Mouse (Mus musculus): ENCODE results near the gene Syne4. TPM values are rescaled to one million over a fixed set of nuclear protein-coding genes. Genes with fewer than 3 reads are reported as not detected.

Syne4 gene
- polyA plus RNA-seq (2012; fragmentation: generic; extraction: Trizol): 1.2 TPM

DNA sequence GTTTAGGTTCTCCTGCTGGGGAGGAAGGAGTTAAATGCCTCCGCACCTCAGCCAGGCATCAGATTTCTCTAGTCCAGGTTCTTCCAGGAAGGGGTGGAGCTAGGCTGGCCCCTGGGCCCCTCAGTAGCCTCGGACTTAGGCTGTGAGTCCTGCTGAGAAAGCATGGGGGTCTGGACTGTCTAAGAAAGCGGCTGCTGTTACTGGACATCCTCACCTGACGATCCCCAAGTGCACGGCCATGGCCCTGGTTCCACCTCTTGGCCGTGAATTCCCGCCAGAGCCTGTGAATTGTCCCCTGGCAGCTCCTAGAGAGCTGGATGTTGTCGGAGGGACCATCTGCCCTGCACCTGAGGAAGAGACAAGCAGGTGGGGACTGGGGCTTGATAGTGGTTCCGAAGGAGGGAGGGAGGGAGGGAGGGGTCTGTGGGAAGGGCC lies at the start of gene Syne4:
TSS of gene Syne4 (plus strand) at position 87 of the 435 bp plus-strand sequence.
- Histone ChIP-seq H3K27me3 (ENCODE audit: control insufficient read depth, insufficient read depth, insufficient read length) (no peaks in the 10 kb centered on the region), H3K4me2 (ENCODE audit: low read depth) (no peak within 1 kb of the TSS), H3K36me3 (ENCODE audit: control insufficient read depth, insufficient read depth) (no peaks in the 10 kb centered on the region), H3K4me3 (no peak within 1 kb of the TSS), H3ac (ENCODE audit: control insufficient read depth, insufficient read length) (no peak within 1 kb of the TSS), H3K79me2 (ENCODE audit: control insufficient read depth, insufficient read depth) (no peaks in the 10 kb centered on the region)
- TF ChIP-seq POLR2AphosphoS2 (IDR thresholded peaks at IDR 0.05; ENCODE audit: insufficient read length, low read depth) (no peak), REST (IDR thresholded peaks at IDR 0.05; ENCODE audit: insufficient read depth, insufficient read length) (no peak), CEBPB (IDR thresholded peaks at IDR 0.05; ENCODE audit: insufficient read depth, poor library complexity, severe bottlenecking) (no peak), MAX (IDR thresholded peaks at IDR 0.05; ENCODE audit: low read depth) (no peak), MYOG (IDR thresholded peaks at IDR 0.05; ENCODE audit: control insufficient read depth in 1 of 3, insufficient read depth in 1 of 3, insufficient read length in 2 of 3, low read depth in 2 of 3) (no peak), USF1 (IDR thresholded peaks at IDR 0.05; ENCODE audit: low read depth) (no peak), MYOD1 (IDR thresholded peaks at IDR 0.05; ENCODE audit: control insufficient read depth in 1 of 3, insufficient read length in 2 of 3, low read depth in 2 of 3) (no peak), SRF (IDR thresholded peaks at IDR 0.05; ENCODE audit: control insufficient read depth, insufficient read length, low read depth) (no peak)

DNA sequence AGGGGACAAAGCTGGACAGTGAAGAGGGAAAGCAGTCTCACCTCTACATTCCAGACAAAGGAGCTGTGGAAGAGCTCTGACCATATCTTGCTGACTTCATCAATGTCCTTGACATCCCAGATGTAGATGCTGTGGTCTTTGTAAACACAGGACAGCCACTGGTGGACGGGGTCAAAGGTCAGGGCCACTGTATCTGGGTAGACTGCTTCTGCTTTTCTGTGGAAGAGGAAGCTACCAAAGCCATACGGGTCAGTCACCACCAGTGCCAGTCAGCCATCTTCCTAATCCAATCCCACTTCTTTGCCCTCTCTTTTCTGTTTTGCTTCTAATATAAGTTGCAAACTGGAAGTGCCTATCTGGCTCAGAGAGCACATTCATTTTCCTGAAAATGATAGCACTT lies 49.6 kb upstream of the Syne4 start:
- Histone ChIP-seq H3K4me2 (ENCODE audit: low read depth) (no peak overlapping the region), H3K4me3 (no peak overlapping the region), H3ac (ENCODE audit: control insufficient read depth, insufficient read length) (no peak overlapping the region), H3K79me2 (ENCODE audit: control insufficient read depth, insufficient read depth) (no peaks in the 10 kb centered on the region), H3K36me3 (ENCODE audit: control insufficient read depth, insufficient read depth) (no peaks in the 10 kb centered on the region), H3K27me3 (ENCODE audit: control insufficient read depth, insufficient read depth, insufficient read length) (no peaks in the 10 kb centered on the region)
- no peak for TF ChIP-seq POLR2A (IDR thresholded peaks at IDR 0.05; ENCODE audit: insufficient read length, low read depth)
- TF ChIP-seq POLR2AphosphoS2 (IDR thresholded peaks at IDR 0.05; ENCODE audit: insufficient read length, low read depth): no peak
- TF ChIP-seq E2F4 (IDR thresholded peaks at IDR 0.05; ENCODE audit: insufficient read depth): no peak
- TF ChIP-seq MAX (IDR thresholded peaks at IDR 0.05; ENCODE audit: low read depth): no peak
- TF ChIP-seq CEBPB (IDR thresholded peaks at IDR 0.05; ENCODE audit: insufficient read depth, poor library complexity, severe bottlenecking): no peak
- no peak for TF ChIP-seq SRF (IDR thresholded peaks at IDR 0.05; ENCODE audit: control insufficient read depth, insufficient read length, low read depth)
- TF ChIP-seq USF1 (IDR thresholded peaks at IDR 0.05; ENCODE audit: low read depth): no peak
- no peak for TF ChIP-seq TCF12 (IDR thresholded peaks at IDR 0.05; ENCODE audit: insufficient read depth, poor library complexity, severe bottlenecking)
- no peak for TF ChIP-seq MYOD1 (IDR thresholded peaks at IDR 0.05; ENCODE audit: control insufficient read depth in 1 of 3, insufficient read length in 2 of 3, low read depth in 2 of 3)
- TF ChIP-seq REST (IDR thresholded peaks at IDR 0.05; ENCODE audit: insufficient read depth, insufficient read length): no peak
- TF ChIP-seq MYOG (IDR thresholded peaks at IDR 0.05; ENCODE audit: control insufficient read depth in 1 of 3, insufficient read depth in 1 of 3, insufficient read length in 2 of 3, low read depth in 2 of 3): no peak
- TF ChIP-seq TCF3 (IDR thresholded peaks at IDR 0.05; ENCODE audit: insufficient read length, low read depth): no peak

DNA sequence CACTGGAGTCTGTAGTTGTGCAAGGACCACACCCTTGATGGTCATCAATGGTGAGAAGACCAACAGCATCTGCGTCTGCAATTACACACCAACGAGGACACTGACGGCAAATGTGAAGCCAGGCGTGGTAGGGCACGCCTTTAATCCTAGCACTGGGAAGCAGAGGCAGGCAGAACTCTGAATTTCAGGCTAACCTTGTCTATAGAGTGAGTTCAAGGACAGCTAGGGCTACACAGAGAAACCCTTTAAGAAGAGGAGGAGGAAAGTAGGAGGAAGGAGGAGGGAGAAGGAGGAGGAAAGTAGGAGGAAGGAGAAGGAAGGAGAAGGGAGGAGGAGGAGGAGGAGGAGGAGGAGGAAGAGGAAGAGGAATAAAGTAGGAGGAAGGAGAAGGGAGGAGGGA lies 49.1 kb upstream of the Syne4 start:
- no peaks in the 10 kb centered on the region for H3K79me2 ChIP-seq (ENCODE audit: control insufficient read depth, insufficient read depth)
- no peaks in the 10 kb centered on the region for H3K36me3 ChIP-seq (ENCODE audit: control insufficient read depth, insufficient read depth)

DNA sequence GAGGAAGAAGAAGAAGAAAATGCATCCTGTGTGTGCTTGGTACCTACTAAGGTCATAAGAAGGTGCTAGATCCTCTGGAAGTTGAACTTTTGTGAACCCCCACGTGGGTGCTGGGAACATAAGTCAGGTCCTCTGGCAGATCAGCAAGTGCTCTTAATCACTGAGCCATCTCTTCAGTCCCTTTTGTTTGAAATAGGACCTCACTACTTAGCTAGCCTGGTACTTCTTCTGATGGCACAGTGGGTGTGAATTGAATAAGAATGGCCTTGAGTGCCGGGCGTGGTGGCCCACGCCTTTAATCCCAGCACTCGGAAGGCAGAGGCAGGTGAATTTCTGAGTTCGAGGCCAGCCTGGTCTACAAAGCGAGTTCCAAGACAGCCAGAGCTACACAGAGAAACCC lies 48.7 kb upstream of the Syne4 start:
- Histone ChIP-seq H3ac (ENCODE audit: control insufficient read depth, insufficient read length) (no peak overlapping the region), H3K36me3 (ENCODE audit: control insufficient read depth, insufficient read depth) (no peaks in the 10 kb centered on the region), H3K4me3 (no peak overlapping the region)

More for the DNA sequence above, 49.1 kb upstream of the Syne4 start:
- H3ac ChIP-seq (ENCODE audit: control insufficient read depth, insufficient read length): no peak overlapping the region
- no peaks in the 10 kb centered on the region for H3K27me3 ChIP-seq (ENCODE audit: control insufficient read depth, insufficient read depth, insufficient read length)
- TF ChIP-seq TCF3 (IDR thresholded peaks at IDR 0.05; ENCODE audit: insufficient read length, low read depth) (no peak), CEBPB (IDR thresholded peaks at IDR 0.05; ENCODE audit: insufficient read depth, poor library complexity, severe bottlenecking) (no peak), MYOG (IDR thresholded peaks at IDR 0.05; ENCODE audit: control insufficient read depth in 1 of 3, insufficient read depth in 1 of 3, insufficient read length in 2 of 3, low read depth in 2 of 3) (no peak), POLR2AphosphoS2 (IDR thresholded peaks at IDR 0.05; ENCODE audit: insufficient read length, low read depth) (no peak), POLR2A (IDR thresholded peaks at IDR 0.05; ENCODE audit: insufficient read length, low read depth) (no peak), E2F4 (IDR thresholded peaks at IDR 0.05; ENCODE audit: insufficient read depth) (no peak), USF1 (IDR thresholded peaks at IDR 0.05; ENCODE audit: low read depth) (no peak), TCF12 (IDR thresholded peaks at IDR 0.05; ENCODE audit: insufficient read depth, poor library complexity, severe bottlenecking) (no peak), SRF (IDR thresholded peaks at IDR 0.05; ENCODE audit: control insufficient read depth, insufficient read length, low read depth) (no peak), MYOD1 (IDR thresholded peaks at IDR 0.05; ENCODE audit: control insufficient read depth in 1 of 3, insufficient read length in 2 of 3, low read depth in 2 of 3) (no peak), MAX (IDR thresholded peaks at IDR 0.05; ENCODE audit: low read depth) (no peak), REST (IDR thresholded peaks at IDR 0.05; ENCODE audit: insufficient read depth, insufficient read length) (no peak)
- no peak overlapping the region for H3K4me2 ChIP-seq (ENCODE audit: low read depth)
- H3K4me3 ChIP-seq: no peak overlapping the region

GRCm38 (mm10) chr7:30266780-30267179 lies 47.8 kb upstream of the Syne4 start:
- Histone ChIP-seq H3K36me3 (ENCODE audit: control insufficient read depth, insufficient read depth) (no peaks in the 10 kb centered on the region), H3K27me3 (ENCODE audit: control insufficient read depth, insufficient read depth, insufficient read length) (no peaks in the 10 kb centered on the region), H3K4me2 (ENCODE audit: low read depth) (no peak overlapping the region), H3K79me2 (ENCODE audit: control insufficient read depth, insufficient read depth) (no peaks in the 10 kb centered on the region), H3ac (ENCODE audit: control insufficient read depth, insufficient read length) (no peak overlapping the region), H3K4me3 (no peak overlapping the region)
- TF ChIP-seq TCF12 (IDR thresholded peaks at IDR 0.05; ENCODE audit: insufficient read depth, poor library complexity, severe bottlenecking) (no peak), MYOD1 (IDR thresholded peaks at IDR 0.05; ENCODE audit: control insufficient read depth in 1 of 3, insufficient read length in 2 of 3, low read depth in 2 of 3) (no peak)

More for the DNA sequence above, 48.7 kb upstream of the Syne4 start:
- Histone ChIP-seq H3K79me2 (ENCODE audit: control insufficient read depth, insufficient read depth) (no peaks in the 10 kb centered on the region), H3K4me2 (ENCODE audit: low read depth) (no peak overlapping the region), H3K27me3 (ENCODE audit: control insufficient read depth, insufficient read depth, insufficient read length) (no peaks in the 10 kb centered on the region)
- TF ChIP-seq E2F4 (IDR thresholded peaks at IDR 0.05; ENCODE audit: insufficient read depth) (no peak), POLR2A (IDR thresholded peaks at IDR 0.05; ENCODE audit: insufficient read length, low read depth) (no peak), TCF3 (IDR thresholded peaks at IDR 0.05; ENCODE audit: insufficient read length, low read depth) (no peak), MAX (IDR thresholded peaks at IDR 0.05; ENCODE audit: low read depth) (no peak), TCF12 (IDR thresholded peaks at IDR 0.05; ENCODE audit: insufficient read depth, poor library complexity, severe bottlenecking) (no peak), POLR2AphosphoS2 (IDR thresholded peaks at IDR 0.05; ENCODE audit: insufficient read length, low read depth) (no peak)
